Comparison of ENCODE assay signal across 8 mouse cellular contexts in the genomic region with DNA sequence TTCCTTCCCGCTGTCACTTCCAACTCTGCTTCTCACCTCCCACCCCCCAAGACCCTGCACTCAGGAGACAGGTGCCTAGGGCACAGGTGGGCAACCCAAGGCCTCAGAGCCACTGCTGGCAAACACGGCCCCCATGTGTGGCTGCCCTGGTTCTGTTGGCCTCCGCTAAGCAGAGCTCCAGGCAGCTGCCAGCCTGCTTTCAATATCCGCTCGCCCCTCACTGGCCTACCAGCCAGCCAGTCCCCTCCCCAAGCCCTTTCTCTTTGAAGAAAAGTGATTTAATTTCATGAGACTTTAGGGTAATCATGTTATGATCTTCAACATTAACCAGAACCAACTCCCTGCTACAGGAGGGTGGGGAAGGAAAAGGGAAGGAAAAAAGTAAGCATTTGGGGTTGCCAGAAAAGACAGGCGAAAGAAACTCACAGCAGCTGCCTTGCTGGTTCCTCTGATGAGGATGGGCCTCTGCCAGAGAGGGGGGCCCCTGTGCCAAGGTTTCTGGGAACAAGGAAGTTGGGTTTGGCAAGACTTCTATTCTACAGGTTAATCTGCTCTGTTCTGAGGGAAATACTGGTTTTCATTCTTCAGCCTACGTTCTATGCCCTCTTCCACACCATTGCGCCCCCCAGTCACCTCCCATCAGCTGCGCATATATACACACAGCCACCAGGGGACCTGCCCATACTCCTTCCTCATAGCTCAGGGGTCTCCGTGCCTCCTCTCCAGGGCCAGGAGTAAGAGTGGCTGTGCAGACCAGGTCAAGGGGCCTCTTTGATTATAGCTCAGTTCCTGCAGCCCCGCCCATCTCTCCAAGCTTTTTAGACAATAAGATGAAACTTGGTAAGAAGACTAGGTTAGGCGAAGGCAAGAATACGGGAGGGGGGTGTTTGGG. TPM values are rescaled to one million over a fixed set of nuclear protein-coding genes. Genes with fewer than 3 reads are reported as not detected.
DNase-seq lines count a peak whose midpoint lies in the region; ATAC-seq and TF ChIP-seq lines count a peak whose summit lies in the region.

No protein-coding gene starts in this region.

- WGBS in kidney, postnatal 0 days, result 75% methylated on average over 13 of the region's 13 CpGs
- WGBS in forebrain, embryonic 14.5 days, result 65% methylated on average over 13 of the region's 13 CpGs
- 69% methylated on average over 13 of the region's 13 CpGs for WGBS in hindbrain, embryonic 14.5 days

- H3K9ac ChIP-seq in kidney, postnatal 0 days (ENCODE audit: low read depth, low read length), result no peak overlapping the region
- no peak overlapping the region for H3K9ac ChIP-seq in forebrain, embryonic 14.5 days (ENCODE audit: low read length)
- H3K9ac ChIP-seq in hindbrain, embryonic 14.5 days, result no peak overlapping the region

- H3K27ac ChIP-seq in kidney, postnatal 0 days, result no peak overlapping the region
- H3K27ac ChIP-seq in forebrain, embryonic 14.5 days (ENCODE audit: low read depth, low read length), result peak overlapping the region; percentile 21; the same call in 1 of the 2 replicates
- no peak overlapping the region for H3K27ac ChIP-seq in hindbrain, embryonic 14.5 days

- ATAC-seq in kidney, postnatal 0 days (replicated peaks; ENCODE audit: low FRiP score, low read depth), result no peak
- no peak; the same call in 1 of the 2 replicates for ATAC-seq in forebrain, embryonic 14.5 days
- ATAC-seq in hindbrain, embryonic 14.5 days (ENCODE audit: low FRiP score), result no peak

- peak; percentile 10 for DNase-seq in kidney, postnatal 0 days (ENCODE audit: low spot score)
- DNase-seq in kidney, postnatal 4 days, result no peak
- peak; percentile 31 for DNase-seq in NIH3T3 (ENCODE audit: low read depth)
- peak; percentile 69 for DNase-seq in forebrain, embryonic 14.5 days (ENCODE audit: low spot score)
- peak; percentile 29 for DNase-seq in hindbrain, embryonic 14.5 days (ENCODE audit: low spot score)
- peak; percentile 45 to 68 for DNase-seq in lung, postnatal 4 days
- DNase-seq in thymus, postnatal 0 days (ENCODE audit: low spot score), result no peak
- DNase-seq in urinary bladder, postnatal 25 days (ENCODE audit: low spot score), result no peak

- no peaks in the 10 kb centered on the region for H3K27me3 ChIP-seq in kidney, postnatal 0 days (ENCODE audit: insufficient read depth, low read length)
- H3K27me3 ChIP-seq in forebrain, embryonic 14.5 days (replicated peaks; ENCODE audit: control insufficient read depth, insufficient read depth, low read length), result no peaks in the 10 kb centered on the region
- H3K27me3 ChIP-seq in hindbrain, embryonic 14.5 days (ENCODE audit: control insufficient read depth, insufficient read depth, low read length), result no peaks in the 10 kb centered on the region

- H3K4me1 ChIP-seq in kidney, postnatal 0 days (replicated peaks; ENCODE audit: insufficient read depth, low read length), result 0 out of 2 replicates have a peak, but pooled peaks cover 4% of the 10 kb centered on the region
- H3K4me1 ChIP-seq in forebrain, embryonic 14.5 days (ENCODE audit: control insufficient read depth, insufficient read depth, low read length), result no peaks in the 10 kb centered on the region
- H3K4me1 ChIP-seq in hindbrain, embryonic 14.5 days (replicated peaks; ENCODE audit: control insufficient read depth, insufficient read depth, low read length), result no peaks in the 10 kb centered on the region

- H3K4me3 ChIP-seq in kidney, postnatal 0 days (replicated peaks; ENCODE audit: low read depth, low read length), result no peak overlapping the region
- H3K4me3 ChIP-seq in forebrain, embryonic 14.5 days (ENCODE audit: low read depth, low read length), result no peak overlapping the region
- no peak overlapping the region for H3K4me3 ChIP-seq in hindbrain, embryonic 14.5 days (replicated peaks; ENCODE audit: low read length)

- no peaks in the 10 kb centered on the region for H3K9me3 ChIP-seq in kidney, postnatal 0 days (replicated peaks; ENCODE audit: low read length)
- no peaks in the 10 kb centered on the region for H3K9me3 ChIP-seq in forebrain, embryonic 14.5 days (replicated peaks; ENCODE audit: control insufficient read depth, low read length)
- H3K9me3 ChIP-seq in hindbrain, embryonic 14.5 days (ENCODE audit: control insufficient read depth, low read length), result no peaks in the 10 kb centered on the region

- peak; percentile 35; the same call in 1 of the 2 replicates for TF ChIP-seq CTCF in kidney, postnatal 0 days (IDR thresholded peaks at IDR 0.05; ENCODE audit: low read depth)

- H3K36me3 ChIP-seq in kidney, postnatal 0 days (ENCODE audit: insufficient read depth, low read length), result no peaks in the 10 kb centered on the region
- H3K36me3 ChIP-seq in forebrain, embryonic 14.5 days (ENCODE audit: control insufficient read depth, insufficient read depth, low read length), result no peaks in the 10 kb centered on the region
- H3K36me3 ChIP-seq in hindbrain, embryonic 14.5 days (replicated peaks; ENCODE audit: control insufficient read depth, insufficient read depth), result no peaks in the 10 kb centered on the region

- no peak overlapping the region for H3K4me2 ChIP-seq in kidney, postnatal 0 days (ENCODE audit: low read length)
- H3K4me2 ChIP-seq in forebrain, embryonic 14.5 days (ENCODE audit: low read length), result no peak overlapping the region
- H3K4me2 ChIP-seq in hindbrain, embryonic 14.5 days (replicated peaks), result no peak overlapping the region

RNA-seq across cellular contexts. Expression of gene Ntn1, which starts 59.3 kb away (rescaled TPM):
- polyA plus RNA-seq in kidney, postnatal 0 days (2015; fragmentation: Nextera tagmentation; extraction: Ambion mirVana), result 11.0 and 11.8 TPM in 2 replicates
- 3.5 TPM in 2 replicates for polyA plus RNA-seq in forebrain, embryonic 14.5 days (2014; fragmentation: Nextera tagmentation; extraction: Ambion mirVana)
- polyA plus RNA-seq in hindbrain, embryonic 14.5 days (2014; fragmentation: Nextera tagmentation; extraction: Ambion mirVana), result 13.1 and 14.1 TPM in 2 replicates
- 3.4 and 4.4 TPM in 2 replicates for polyA plus RNA-seq in thymus, postnatal 0 days (2015; fragmentation: Nextera tagmentation; extraction: Ambion mirVana)

Comparison
In these comparisons a context has a peak if more than half of its experiments do, and no peak if none do; other contexts are left out.
1. DNase-seq: peak in kidney, postnatal 0 days (single experiment), NIH3T3 (single experiment), forebrain, embryonic 14.5 days (single experiment), hindbrain, embryonic 14.5 days (single experiment) and lung, postnatal 4 days (2 of 2); none in kidney, postnatal 4 days (0 of 2), thymus, postnatal 0 days (single experiment) and urinary bladder, postnatal 25 days (single experiment).